28 mouse cellular contexts compared by ENCODE assay signal in the genomic region with DNA sequence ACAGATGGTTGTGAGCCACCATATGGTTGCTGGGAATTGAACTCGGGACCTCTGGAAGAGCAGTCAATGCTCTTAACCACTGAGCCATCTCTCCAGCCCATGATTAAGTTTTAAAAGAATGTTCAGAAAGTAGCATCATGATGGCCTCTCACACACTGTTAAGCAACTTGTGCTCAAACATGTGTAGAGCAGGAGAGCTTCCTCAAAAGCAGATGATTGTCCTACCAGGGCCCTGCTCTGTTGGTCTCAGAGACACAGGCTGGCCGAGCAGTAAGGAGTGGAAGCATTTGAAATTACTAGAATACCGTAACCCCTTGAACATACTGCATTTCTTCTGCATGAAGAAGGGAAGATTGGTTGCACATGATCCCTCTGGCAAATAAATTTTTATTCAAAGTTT. TPM values are rescaled to one million over a fixed set of nuclear protein-coding genes. Genes with fewer than 3 reads are reported as not detected.
DNase-seq lines count a peak whose midpoint lies in the region; ATAC-seq and TF ChIP-seq lines count a peak whose summit lies in the region.
"Had no signal": no experiment of that assay in that cellular context is flagged by ENCODE, and none has a peak within 500 bp of the region (broad histone marks: within the 10 kb centered on the region; RNA-seq: fewer than 3 reads in every experiment).

No protein-coding gene starts in this region.

- TF ChIP-seq EP300 in stomach, postnatal 0 days (optimal IDR thresholded peaks at IDR 0.05): no peak

- H3K9ac ChIP-seq in stomach, postnatal 0 days (ENCODE audit: low read length): no peak overlapping the region
- H3K9ac ChIP-seq: embryonic facial prominence, embryonic 12.5 days; forebrain, embryonic 13.5 days; forebrain, embryonic 15.5 days; forebrain, postnatal 0 days had no signal

- peak; percentile 36 for DNase-seq in 416B (ENCODE audit: low read depth)
- DNase-seq in heart, postnatal 10 days: no peak
- no peak for DNase-seq in stomach, postnatal 0 days (ENCODE audit: low spot score)
- DNase-seq in adipocyte (ENCODE audit: low spot score): no peak
- DNase-seq in urinary bladder, adult 2 months (ENCODE audit: low spot score): no peak
- DNase-seq: adrenal gland, adult 2 months; adrenal gland, postnatal 10 days; adrenal gland, postnatal 25 days; cerebellum, adult 11-12 months; cerebellum, adult 2 months; cerebellum, postnatal 10 days; cerebellum, postnatal 25 days; forebrain, postnatal 0 days had no signal

- H3K79me2 ChIP-seq in macrophage (ENCODE audit: inconsistent target): peaks cover 100% of the 10 kb centered on the region

- H3K27me3 ChIP-seq in stomach, postnatal 0 days (ENCODE audit: control insufficient read depth, insufficient read depth, low read length): no peaks in the 10 kb centered on the region
- H3K27me3 ChIP-seq: CH12.LX; forebrain, embryonic 13.5 days; forebrain, embryonic 15.5 days had no signal

- H3K27ac ChIP-seq in bone marrow macrophage, adult 2 months (ENCODE audit: insufficient read depth, low read depth, low read length): peak overlapping the region; percentile 9; the same call in 1 of the 2 replicates
- peak overlapping the region; percentile 100 for H3K27ac ChIP-seq in macrophage
- no peak overlapping the region for H3K27ac ChIP-seq in stomach, postnatal 0 days (replicated peaks)
- H3K27ac ChIP-seq: embryonic facial prominence, embryonic 10.5 days; embryonic facial prominence, embryonic 12.5 days; forebrain, embryonic 13.5 days; forebrain, embryonic 15.5 days had no signal

- H3K36me3 ChIP-seq in macrophage (ENCODE audit: inconsistent target): peaks cover 47% of the 10 kb centered on the region
- no peaks in the 10 kb centered on the region for H3K36me3 ChIP-seq in stomach, postnatal 0 days (ENCODE audit: control insufficient read depth, insufficient read depth, low read length)
- H3K36me3 ChIP-seq: embryonic facial prominence, embryonic 10.5 days; embryonic facial prominence, embryonic 12.5 days; forebrain, embryonic 15.5 days had no signal

- H3K4me1 ChIP-seq in bone marrow macrophage, adult 2 months (ENCODE audit: control insufficient read depth, insufficient read depth, low read length): peaks cover 12% of the 10 kb centered on the region
- H3K4me1 ChIP-seq in stomach, postnatal 0 days (replicated peaks; ENCODE audit: control insufficient read depth, insufficient read depth): no peaks in the 10 kb centered on the region
- H3K4me1 ChIP-seq: embryonic facial prominence, embryonic 12.5 days had no signal

- no peak overlapping the region for H3K4me2 ChIP-seq in stomach, postnatal 0 days (replicated peaks; ENCODE audit: low read depth)
- H3K4me2 ChIP-seq: embryonic facial prominence, embryonic 12.5 days; forebrain, embryonic 13.5 days; forebrain, embryonic 15.5 days had no signal

- H3K4me3 ChIP-seq in bone marrow macrophage, adult 2 months (ENCODE audit: insufficient read depth, low read length): no peak overlapping the region
- no peak overlapping the region; the same call in 1 of the 2 replicates for H3K4me3 ChIP-seq in macrophage (ENCODE audit: inconsistent target)
- no peak overlapping the region for H3K4me3 ChIP-seq in stomach, postnatal 0 days (ENCODE audit: low read depth, low read length)
- H3K4me3 ChIP-seq: embryonic facial prominence, embryonic 10.5 days; embryonic facial prominence, embryonic 12.5 days; forebrain, embryonic 13.5 days; forebrain, embryonic 15.5 days had no signal

- no peak for TF ChIP-seq POLR2A in bone marrow macrophage, adult 2 months (IDR thresholded peaks at IDR 0.05; ENCODE audit: borderline replicate concordance, low read depth, low read length)

- intact Hi-C loops in heart, postnatal 10 days (cut with DNase I): no loop called here

- ATAC-seq in megakaryocyte progenitor cell, adult 5-6 weeks (replicated peaks; ENCODE audit: poor library complexity): 0 out of 2 replicates have a peak, but pooled peaks have one; percentile 27
- no peak for ATAC-seq in stomach, postnatal 0 days (ENCODE audit: low FRiP score, low TSS enrichment)
- ATAC-seq: activated CD4-positive, CD25-positive, alpha-beta regulatory T cell, adult 4 months; CD4-positive, CD25-positive, alpha-beta regulatory T cell, adult 4 months; forebrain, embryonic 13.5 days; forebrain, embryonic 15.5 days; forebrain, postnatal 0 days; Patski had no signal

- no peaks in the 10 kb centered on the region for H3K9me3 ChIP-seq in stomach, postnatal 0 days (ENCODE audit: control insufficient read depth, low read length)
- H3K9me3 ChIP-seq: embryonic facial prominence, embryonic 10.5 days; embryonic facial prominence, embryonic 12.5 days; forebrain, embryonic 13.5 days; forebrain, embryonic 15.5 days had no signal

- 56% methylated on average over 2 of the region's 3 CpGs for WGBS in macrophage (ENCODE audit: missing documents)
- 84% methylated on average over 3 of the region's 3 CpGs for WGBS in stomach, postnatal 0 days

- TF ChIP-seq CTCF in bone marrow macrophage, adult 2 months (IDR thresholded peaks at IDR 0.05; ENCODE audit: low read depth, low read length): no peak
- no peak for TF ChIP-seq CTCF in stomach, postnatal 0 days (IDR thresholded peaks at IDR 0.05; ENCODE audit: low read depth)

RNA-seq across cellular contexts. Expression of gene Nrros, which starts 6.4 kb away (rescaled TPM):
- polyA plus RNA-seq in bone marrow macrophage, adult 2 months (2012; ENCODE audit: insufficient read depth, insufficient read length, missing spikeins): 227 and 230 TPM in 2 replicates
- 1,000 to 10,000 TPM in 3 of 26 experiments, 100 to 1,000 TPM in 23; 132 to 1,171 (median 355) TPM for total RNA-seq in macrophage (2018; cell fraction: chromatin; rRNA removed)
- total RNA-seq in macrophage (2018; cell fraction: cytosol; rRNA removed): 100 to 1,000 TPM; 175 to 537 (median 329) TPM
- total RNA-seq in macrophage (2018; cell fraction: nucleus; rRNA removed): 1,000 to 10,000 TPM in 5 of 26 experiments, 100 to 1,000 TPM in 21; 236 to 1,699 (median 464) TPM
- polyA plus RNA-seq in macrophage (2018): 133 to 329 TPM (median 277 TPM) in 3 replicates
- total RNA-seq in megakaryocyte progenitor cell, adult 5-6 weeks (2015): 180 and 190 TPM in 2 replicates
- total RNA-seq in megakaryocyte progenitor cell, adult 5-6 weeks (2017): 116 and 133 TPM in 2 replicates
- total RNA-seq in heart, postnatal 10 days (2021): 1 to 10 TPM; 5.7 to 6.8 TPM
- polyA plus RNA-seq in stomach, postnatal 0 days (2015; fragmentation: Nextera tagmentation; extraction: Ambion mirVana): 8.2 TPM in 2 replicates
- 19.4 TPM in 2 replicates for polyA plus RNA-seq in urinary bladder, adult 2 months (2012; rRNA removed)
- polyA plus RNA-seq: Patski had no signal

RNA-seq across cellular contexts. Expression of gene Bex6, which starts 20.7 kb away (rescaled TPM):
- polyA plus RNA-seq in bone marrow macrophage, adult 2 months (2012; ENCODE audit: insufficient read depth, insufficient read length, missing spikeins): 1.4 and 1.9 TPM in 2 replicates
- under 1 TPM in 1 of 26 experiments, not detected in 25; 0.99 TPM for total RNA-seq in macrophage (2018; cell fraction: chromatin; rRNA removed)
- total RNA-seq in macrophage (2018; cell fraction: cytosol; rRNA removed): 1 to 10 TPM in 1 of 26 experiments, under 1 TPM in 24, not detected in 1; 0.14 to 1.2 (median 0.43) TPM
- not detected for total RNA-seq in macrophage (2018; cell fraction: nucleus; rRNA removed)
- polyA plus RNA-seq in macrophage (2018): 0.64 to 0.83 TPM (median 0.74 TPM) in 3 replicates
- total RNA-seq in megakaryocyte progenitor cell, adult 5-6 weeks (2015): 103 and 110 TPM in 2 replicates
- total RNA-seq in megakaryocyte progenitor cell, adult 5-6 weeks (2017): 81.8 and 101 TPM in 2 replicates
- total RNA-seq in heart, postnatal 10 days (2021): not detected
- polyA plus RNA-seq in stomach, postnatal 0 days (2015; fragmentation: Nextera tagmentation; extraction: Ambion mirVana): not detected in 2 replicates
- polyA plus RNA-seq in urinary bladder, adult 2 months (2012; rRNA removed): 0.14 and 0.24 TPM in 2 replicates
- total RNA-seq: adrenal gland, adult 2 months; adrenal gland, postnatal 10 days; adrenal gland, postnatal 25 days; adrenal gland, postnatal 4 days; CH12.LX; forebrain, postnatal 0 days; G1E had no signal
- polyA plus RNA-seq: activated CD4-positive, CD25-positive, alpha-beta regulatory T cell, adult 4 months; adrenal gland, adult 2 months; CD4-positive, CD25-positive, alpha-beta regulatory T cell, adult 4 months; cerebellum, adult 2 months; cortical plate, adult 2 months; embryonic facial prominence, embryonic 10.5 days; embryonic facial prominence, embryonic 14.5 days; forebrain, embryonic 13.5 days; forebrain, embryonic 15.5 days; forebrain, postnatal 0 days; G1E; Patski had no signal

RNA-seq across cellular contexts. Expression of gene Cep19, which starts 59.4 kb away (rescaled TPM):
- 10.9 and 12.2 TPM in 2 replicates for polyA plus RNA-seq in bone marrow macrophage, adult 2 months (2012; ENCODE audit: insufficient read depth, insufficient read length, missing spikeins)
- total RNA-seq in macrophage (2018; cell fraction: chromatin; rRNA removed): 1 to 10 TPM in 13 of 26 experiments, under 1 TPM in 6, not detected in 7; 0.25 to 7.9 (median 1.3) TPM
- total RNA-seq in macrophage (2018; cell fraction: cytosol; rRNA removed): 10 to 100 TPM in 8 of 26 experiments, 1 to 10 TPM in 18; 3.2 to 12.7 (median 8.2) TPM
- total RNA-seq in macrophage (2018; cell fraction: nucleus; rRNA removed): 1 to 10 TPM in 21 of 26 experiments, under 1 TPM in 5; 0.69 to 7.5 (median 1.8) TPM
- 6.1 to 13.3 TPM (median 8.9 TPM) in 3 replicates for polyA plus RNA-seq in macrophage (2018)
- 18.0 and 22.8 TPM in 2 replicates for total RNA-seq in megakaryocyte progenitor cell, adult 5-6 weeks (2015)
- 29.0 and 30.7 TPM in 2 replicates for total RNA-seq in megakaryocyte progenitor cell, adult 5-6 weeks (2017)
- total RNA-seq in heart, postnatal 10 days (2021): 10 to 100 TPM in 1 of 2 experiments, 1 to 10 TPM in 1; 9.6 to 10.6 TPM
- 19.0 and 19.1 TPM in 2 replicates for polyA plus RNA-seq in stomach, postnatal 0 days (2015; fragmentation: Nextera tagmentation; extraction: Ambion mirVana)
- polyA plus RNA-seq in urinary bladder, adult 2 months (2012; rRNA removed): 19.4 and 20.3 TPM in 2 replicates

RNA-seq across cellular contexts. Expression of gene Pigx, which starts 59.4 kb away (rescaled TPM):
- polyA plus RNA-seq in bone marrow macrophage, adult 2 months (2012; ENCODE audit: insufficient read depth, insufficient read length, missing spikeins): 39.1 and 49.3 TPM in 2 replicates
- total RNA-seq in macrophage (2018; cell fraction: chromatin; rRNA removed): 10 to 100 TPM in 18 of 26 experiments, 1 to 10 TPM in 8; 2.5 to 31.8 (median 16.8) TPM
- total RNA-seq in macrophage (2018; cell fraction: cytosol; rRNA removed): 10 to 100 TPM; 21.3 to 34.3 (median 27.7) TPM
- total RNA-seq in macrophage (2018; cell fraction: nucleus; rRNA removed): 10 to 100 TPM in 25 of 26 experiments, 1 to 10 TPM in 1; 9.8 to 41.6 (median 16.8) TPM
- polyA plus RNA-seq in macrophage (2018): 30.5 to 37.7 TPM (median 33.8 TPM) in 3 replicates
- total RNA-seq in megakaryocyte progenitor cell, adult 5-6 weeks (2015): 95.8 and 106 TPM in 2 replicates
- total RNA-seq in megakaryocyte progenitor cell, adult 5-6 weeks (2017): 49.1 and 57.9 TPM in 2 replicates
- 10 to 100 TPM; 23.9 to 26.6 TPM for total RNA-seq in heart, postnatal 10 days (2021)
- 69.8 and 71.8 TPM in 2 replicates for polyA plus RNA-seq in stomach, postnatal 0 days (2015; fragmentation: Nextera tagmentation; extraction: Ambion mirVana)
- polyA plus RNA-seq in urinary bladder, adult 2 months (2012; rRNA removed): 58.3 and 74.9 TPM in 2 replicates
